Mouse (Mus musculus): ENCODE measurements around the gene Wdr59. TPM values are rescaled to one million over a fixed set of nuclear protein-coding genes. Genes with fewer than 3 reads are reported as not detected.

The Wdr59 gene
- total RNA-seq, 1 experiment from 2014 or later: 5.2 TPM

- ATAC-seq (ENCODE audit: extremely low read depth, insufficient number of reproducible peaks, low FRiP score, poor library complexity, severe bottlenecking): no peak
These were observed 86.6 kb downstream of the Wdr59 start for GRCm38 (mm10) chr8:111435071-111435828.

- ATAC-seq (ENCODE audit: extremely low read depth, insufficient number of reproducible peaks, low FRiP score, poor library complexity, severe bottlenecking): no peak
These were observed 97.2 kb downstream of the Wdr59 start for GRCm38 (mm10) chr8:111424646-111425045.

- ATAC-seq (ENCODE audit: extremely low read depth, insufficient number of reproducible peaks, low FRiP score, poor library complexity, severe bottlenecking): no peak
These were observed 97.7 kb downstream of the Wdr59 start for GRCm38 (mm10) chr8:111424181-111424580.

GRCm38 (mm10) chr8:111422614-111423013 is 99.3 kb downstream of the Wdr59 start:
- ATAC-seq (ENCODE audit: extremely low read depth, insufficient number of reproducible peaks, low FRiP score, poor library complexity, severe bottlenecking): no peak

GRCm38 (mm10) chr8:111419171-111419570 is 102.7 kb downstream of the Wdr59 start:
- ATAC-seq (ENCODE audit: extremely low read depth, insufficient number of reproducible peaks, low FRiP score, poor library complexity, severe bottlenecking): no peak

- ATAC-seq (ENCODE audit: extremely low read depth, insufficient number of reproducible peaks, low FRiP score, poor library complexity, severe bottlenecking): no peak
These were observed 103.3 kb downstream of the Wdr59 start for GRCm38 (mm10) chr8:111418601-111419000.

GRCm38 (mm10) chr8:111417222-111417621 is 104.7 kb downstream of the Wdr59 start:
- no peak for ATAC-seq (ENCODE audit: extremely low read depth, insufficient number of reproducible peaks, low FRiP score, poor library complexity, severe bottlenecking)

GRCm38 (mm10) chr8:111403391-111403790 is 118.5 kb downstream of the Wdr59 start:
- no peak for ATAC-seq (ENCODE audit: extremely low read depth, insufficient number of reproducible peaks, low FRiP score, poor library complexity, severe bottlenecking)

Other genes starting within 250 kb of the Wdr59 start
- gene Rfwd3, start 221.9 kb downstream of the Wdr59 start, total RNA-seq (2017): 24.4 and 29.1 TPM in 2 replicates
- gene Mlkl, start 183.9 kb downstream of the Wdr59 start, total RNA-seq (2017): 2.5 and 2.7 TPM in 2 replicates
- not detected in 2 replicates for gene Fa2h, start 128.3 kb downstream of the Wdr59 start, total RNA-seq (2017)
- 83.2 and 95.6 TPM in 2 replicates for gene Znrf1, start 14.0 kb upstream of the Wdr59 start, total RNA-seq (2017)
- gene Ldhd, start 108.3 kb upstream of the Wdr59 start, total RNA-seq (2017): 0.74 TPM in 1 of 2 replicates, not detected in the other
- gene Zfp1, start 121.3 kb upstream of the Wdr59 start, total RNA-seq (2017): 26.1 and 27.6 TPM in 2 replicates
- not detected in 2 replicates for gene Ctrb1, start 168.9 kb upstream of the Wdr59 start, total RNA-seq (2017)
- 0.23 TPM in 1 of 2 replicates, not detected in the other for gene Bcar1, start 221.7 kb upstream of the Wdr59 start, total RNA-seq (2017)

All from neutrophil, adult 5-6 weeks (primary cell).